Mouse (Mus musculus) frontal cortex, adult (tissue): ENCODE measurements around the gene Shb.
A peak's percentile ranks its signal among the peaks of the same experiment; 100 is the strongest.

Experiments
- ATAC-seq: cut with Nextera tagmentation; 2 replicates; pipeline ENCODE4 v1.9.2; 2017; ENCODE audit warnings: mild to moderate bottlenecking, moderate library complexity, mixed read lengths; ENCODE audit not compliant: low TSS enrichment

Gene Shb

GRCm38 (mm10) chr4:45483271-45484245 lies 48.7 kb downstream of the Shb start:
- no peak for ATAC-seq

- no peak for ATAC-seq
These were observed 50.0 kb downstream of the Shb start for GRCm38 (mm10) chr4:45482271-45482670.

DNA sequence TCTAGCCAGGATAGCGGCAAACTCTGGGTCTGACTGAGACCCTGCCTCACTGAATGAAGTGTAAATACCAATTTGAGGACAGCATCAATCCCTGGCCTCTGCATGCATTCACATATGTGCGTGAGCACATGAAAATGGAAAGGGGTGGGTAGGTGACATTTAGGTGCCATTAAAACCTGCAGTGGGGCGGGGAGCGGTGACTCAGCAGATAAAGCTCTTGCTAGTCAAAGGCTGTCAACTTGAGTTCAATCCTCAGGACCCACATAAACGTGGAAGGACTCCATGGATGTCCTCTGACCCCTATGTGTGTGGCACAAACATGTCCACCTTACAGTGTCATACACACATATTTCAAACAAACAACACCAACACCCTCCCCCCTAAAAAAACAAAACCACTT lies 50.8 kb downstream of the Shb start:
- ATAC-seq = no peak

- ATAC-seq = no peak
These were observed 51.7 kb downstream of the Shb start for GRCm38 (mm10) chr4:45480595-45480994.

DNA sequence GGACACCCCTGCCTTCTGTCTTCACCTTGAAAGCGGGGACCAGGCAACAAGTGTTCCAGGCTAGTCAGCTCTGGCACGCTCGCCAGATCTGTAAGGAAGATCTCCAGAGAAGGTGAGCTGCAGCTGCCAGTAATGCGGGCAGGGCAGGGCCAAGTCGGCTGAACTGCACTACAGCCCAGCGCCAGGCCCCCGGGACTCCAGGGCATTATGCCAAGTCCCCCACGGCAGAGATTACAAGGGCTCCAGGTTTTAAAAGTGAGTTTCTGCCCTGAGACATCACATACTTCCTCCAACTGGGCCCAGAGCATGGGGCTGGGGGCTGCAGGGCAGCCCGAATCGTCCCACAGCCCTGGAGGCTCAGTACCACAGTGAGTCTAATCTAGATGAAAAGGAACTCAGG lies 52.8 kb downstream of the Shb start:
- ATAC-seq = no peak

DNA sequence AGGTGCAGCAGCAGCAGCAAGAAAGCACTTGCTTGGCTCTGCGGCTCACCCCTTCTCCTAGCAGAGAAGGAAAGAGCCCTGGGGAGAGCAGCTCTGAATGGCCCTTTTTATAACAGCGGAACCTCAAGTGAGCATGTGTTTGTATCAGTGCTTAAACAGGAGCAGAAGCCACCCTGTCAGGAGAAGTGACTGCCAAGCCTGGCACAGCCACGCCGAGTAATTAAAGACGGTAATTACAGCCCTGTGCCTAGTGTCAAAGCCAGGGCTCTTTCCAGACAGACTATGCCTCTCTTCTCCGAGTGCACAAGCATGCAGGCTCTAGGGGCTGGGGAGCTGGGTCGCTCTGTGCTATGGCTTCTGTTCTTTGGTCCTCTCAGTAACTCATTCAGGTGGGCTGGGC lies 54.1 kb downstream of the Shb start:
- peak; percentile 50 for ATAC-seq

DNA sequence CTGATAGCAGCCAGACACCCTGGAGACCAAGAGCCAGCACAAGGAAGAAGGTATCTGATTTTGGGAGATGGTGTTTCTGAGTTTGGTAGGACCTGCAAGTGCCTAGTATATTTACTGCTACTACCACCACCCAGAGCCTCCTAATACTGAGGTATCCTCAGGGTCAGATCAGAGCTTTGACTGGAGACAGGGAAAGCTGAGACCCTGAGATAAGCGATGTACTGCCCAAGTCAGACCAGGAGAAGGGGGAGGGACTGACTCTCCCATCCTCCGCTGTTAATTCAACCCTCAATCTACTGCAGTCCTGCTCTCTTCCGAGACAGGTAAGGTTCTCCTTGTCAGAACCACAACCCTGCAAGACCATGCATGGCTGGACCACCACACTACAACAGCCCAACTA lies 55.2 kb downstream of the Shb start:
- ATAC-seq = no peak

GRCm38 (mm10) chr4:45474832-45475231 lies 57.4 kb downstream of the Shb start:
- ATAC-seq = no peak

- ATAC-seq = no peak
These were observed 58.1 kb downstream of the Shb start for GRCm38 (mm10) chr4:45474131-45474530.

DNA sequence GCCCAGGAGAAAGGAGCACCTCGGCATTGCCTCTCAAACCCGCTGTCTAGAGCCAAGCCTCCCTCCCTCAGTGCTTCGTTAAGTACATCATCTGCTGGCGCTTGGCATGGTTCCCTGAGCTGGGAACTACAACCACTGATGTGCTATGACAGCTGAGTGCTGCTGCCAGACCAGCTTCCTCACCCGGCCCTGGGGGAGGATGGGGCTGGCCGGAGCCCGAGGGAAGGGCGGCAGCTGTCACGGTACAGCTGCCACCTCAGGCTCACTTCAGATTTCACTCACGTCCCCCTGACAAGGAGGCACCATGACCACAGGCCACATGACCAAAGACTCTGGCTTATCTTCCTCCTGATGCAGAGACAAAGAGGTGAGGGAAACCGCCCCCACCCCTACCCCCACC lies 59.1 kb downstream of the Shb start:
- peak; percentile 84 for ATAC-seq

GRCm38 (mm10) chr4:45472706-45473105 lies 59.6 kb downstream of the Shb start:
- 0 out of 2 replicates have a peak, but pooled peaks have one; percentile 19 for ATAC-seq

- ATAC-seq = peak; percentile 64
These were observed 60.4 kb downstream of the Shb start for GRCm38 (mm10) chr4:45471654-45472556.

DNA sequence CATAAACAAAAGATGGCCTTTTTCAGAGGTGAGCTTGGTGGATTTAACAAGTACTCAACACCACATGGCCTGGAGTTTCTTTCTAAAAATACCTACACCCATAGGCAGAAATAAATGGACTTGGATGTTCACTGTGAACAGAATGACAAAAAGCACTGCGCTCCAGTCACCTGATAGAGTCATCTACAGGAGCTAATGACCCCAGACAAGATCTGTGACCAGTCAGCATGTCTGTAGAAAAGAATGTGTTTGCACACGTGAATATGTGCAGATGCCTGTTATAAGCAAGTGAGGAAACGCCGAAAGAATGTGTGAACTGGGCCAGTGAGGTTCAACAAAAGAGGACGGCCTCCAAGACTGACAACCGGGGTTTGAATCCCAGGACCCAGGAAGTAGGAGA lies 63.2 kb downstream of the Shb start:
- no peak for ATAC-seq

GRCm38 (mm10) chr4:45468507-45468906 lies 63.8 kb downstream of the Shb start:
- ATAC-seq = no peak

- ATAC-seq = no peak; the same call in 1 of the 2 replicates
These were observed 65.0 kb downstream of the Shb start for GRCm38 (mm10) chr4:45467115-45467912.

DNA sequence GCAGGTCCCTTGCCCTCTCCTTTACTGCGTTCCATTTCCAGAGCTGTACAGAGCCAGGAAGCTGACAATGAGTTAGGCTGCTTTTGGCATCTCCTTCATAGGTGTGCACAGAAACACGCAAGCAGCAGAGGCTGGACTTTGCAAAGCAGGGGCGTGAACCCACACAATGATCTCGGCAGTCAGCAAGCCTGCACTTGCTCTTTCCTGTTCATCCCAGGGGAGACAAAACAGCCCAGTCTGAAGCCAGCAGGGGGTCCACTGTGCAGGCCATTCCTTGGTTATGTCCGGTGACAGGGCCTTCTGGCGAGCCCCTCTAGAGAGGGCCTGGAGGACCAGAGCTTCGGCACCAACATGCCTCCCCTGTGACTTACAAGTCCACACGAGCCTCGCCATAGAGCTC lies 67.3 kb downstream of the Shb start:
- no peak for ATAC-seq

DNA sequence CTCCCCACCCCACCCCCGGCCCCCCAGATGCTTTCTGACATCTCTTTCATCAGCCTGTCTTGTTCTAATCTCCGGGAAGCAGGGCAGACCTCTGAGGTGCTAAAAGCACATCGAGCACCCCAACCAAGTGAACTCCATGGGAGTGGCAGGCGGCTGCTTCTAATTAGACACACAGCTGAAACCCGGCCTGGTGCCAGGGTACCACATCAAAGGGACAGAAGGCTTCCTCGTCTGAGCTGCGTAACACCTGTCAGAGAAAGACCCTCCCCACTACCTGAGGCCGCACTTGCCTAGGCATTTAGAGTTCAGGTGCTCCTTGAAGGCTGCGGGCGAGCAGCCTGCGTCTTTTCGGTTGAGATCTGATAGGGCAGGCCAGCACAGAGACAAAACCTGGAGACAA lies 67.7 kb downstream of the Shb start:
- no peak for ATAC-seq

DNA sequence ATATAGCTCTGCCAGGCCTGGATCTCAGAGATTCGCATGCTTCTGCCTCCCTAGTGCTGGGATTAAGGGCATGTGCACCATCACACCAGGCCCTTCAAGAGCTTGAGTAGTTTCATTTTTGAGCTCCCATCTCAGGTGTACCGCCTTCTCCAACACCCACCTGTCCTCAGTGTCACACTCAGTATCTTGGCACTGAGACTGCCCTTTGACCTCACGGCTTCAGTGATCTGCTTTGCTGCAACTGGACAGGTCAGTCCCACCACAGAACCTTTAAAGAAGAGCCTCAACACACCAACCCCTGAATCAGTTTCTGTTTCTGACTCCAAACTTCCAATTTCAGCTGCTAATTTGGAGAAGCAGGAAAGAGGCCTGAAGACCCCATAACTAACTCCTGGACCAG lies 68.1 kb downstream of the Shb start:
- no peak for ATAC-seq

DNA sequence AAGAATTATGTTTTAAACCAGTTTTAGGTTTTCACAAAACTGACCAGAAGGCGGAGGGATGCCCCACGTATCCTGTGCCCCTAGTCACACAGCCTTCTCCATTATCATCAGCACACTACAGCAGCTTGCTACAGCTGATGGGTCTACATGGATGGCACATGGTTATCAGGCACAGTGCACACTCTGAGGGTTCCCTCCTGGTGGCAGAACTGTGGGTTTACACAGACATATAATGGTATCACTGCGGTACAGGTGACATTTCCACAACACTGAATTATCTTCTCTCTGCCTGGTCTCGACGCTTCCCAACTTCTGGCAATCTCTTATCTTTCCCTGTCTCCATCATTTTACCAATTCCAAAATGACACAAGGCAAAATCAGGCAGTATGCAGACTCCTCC lies 69.6 kb downstream of the Shb start:
- no peak for ATAC-seq

DNA sequence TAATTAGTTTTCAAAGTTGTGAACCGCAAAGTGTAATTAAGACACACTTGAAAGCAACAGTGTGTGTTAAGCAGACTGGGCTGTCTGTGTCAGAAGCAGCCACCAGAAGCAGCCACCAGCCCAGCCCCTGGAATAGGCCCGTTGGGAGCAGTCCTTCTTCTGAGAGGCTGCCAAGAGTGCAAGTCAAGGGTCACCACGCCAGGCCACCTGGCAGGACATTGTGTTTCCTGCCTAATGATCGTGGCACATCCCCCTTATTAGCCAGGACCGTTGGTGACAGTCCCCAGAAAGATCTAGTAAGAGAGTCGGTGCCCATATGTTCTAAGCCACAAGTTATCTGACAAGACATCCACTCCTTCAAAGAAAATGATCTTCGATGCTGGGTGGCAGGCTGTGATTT lies 70.6 kb downstream of the Shb start:
- ATAC-seq = no peak

- no peak for ATAC-seq
These were observed 72.9 kb downstream of the Shb start for GRCm38 (mm10) chr4:45459375-45459774.

- ATAC-seq = no peak
These were observed 74.7 kb downstream of the Shb start for GRCm38 (mm10) chr4:45457543-45457942.
